Mouse (Mus musculus): Measurements from ENCODE around the gene 2900026A02Rik. TPM values are rescaled to one million over a fixed set of nuclear protein-coding genes. Genes with fewer than 3 reads are reported as not detected.
A peak's percentile ranks its signal among the peaks of the same experiment; 100 is the strongest.

2900026A02Rik gene
- total RNA-seq, 2 experiments from 2014 or later = 39.6 to 45.1 TPM

- no peak overlapping the region; the same call in 1 of the 2 replicates for H3K27ac ChIP-seq
- TF ChIP-seq CTCF (IDR thresholded peaks at IDR 0.05) = no peak
- intact Hi-C loops (cut with DNase I) = no loop called here
- DNase-seq (ENCODE audit: extremely low spot score in 1 of 2, low spot score in 2 of 2) = no peak
- peak overlapping the region; percentile 47 for H3K4me3 ChIP-seq
These were observed 29.1 kb downstream of the 2900026A02Rik start for GRCm38 (mm10) chr5:113191901-113192300.

- no peak for TF ChIP-seq CTCF (IDR thresholded peaks at IDR 0.05)
- Histone ChIP-seq H3K4me3 (no peak overlapping the region), H3K27ac (no peak overlapping the region)
- intact Hi-C loops (cut with DNase I) = no loop called here
- DNase-seq (ENCODE audit: extremely low spot score in 1 of 2, low spot score in 2 of 2) = no peak
These were observed 30.5 kb downstream of the 2900026A02Rik start for GRCm38 (mm10) chr5:113190558-113190957.

GRCm38 (mm10) chr5:113181441-113181840 is 39.6 kb downstream of the 2900026A02Rik start:
- DNase-seq (ENCODE audit: extremely low spot score in 1 of 2, low spot score in 2 of 2) = no peak
- intact Hi-C loops (cut with DNase I) = no loop called here

DNA sequence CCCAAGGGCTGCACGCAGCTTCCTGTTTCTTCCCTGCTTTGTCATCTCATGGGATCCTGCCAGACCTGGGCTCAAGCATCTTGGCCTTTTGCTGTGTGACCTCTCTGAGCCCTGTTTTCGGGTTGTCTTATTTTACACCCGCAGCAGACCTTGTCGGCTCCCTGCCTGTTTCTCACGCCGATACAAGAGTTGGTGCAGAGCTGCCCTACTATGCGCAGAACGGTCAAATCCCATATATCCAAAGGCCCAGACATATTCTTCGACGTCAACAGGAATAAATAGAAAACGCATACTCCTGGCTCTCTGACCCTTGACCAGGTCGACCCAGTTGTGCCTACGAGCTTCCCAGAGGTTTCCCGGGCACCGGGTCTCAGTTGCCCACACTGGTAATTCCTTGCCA is 40.3 kb downstream of the 2900026A02Rik start:
- intact Hi-C loops (cut with DNase I) = loop anchor here (1.0 kb wide), 2 partner anchors 41 to 46 kb away; partner anchors contain the start of genes 2900026A02Rik and Tmem211
- H3K4me3 ChIP-seq = no peak overlapping the region
- DNase-seq (ENCODE audit: extremely low spot score in 1 of 2, low spot score in 2 of 2) = no peak
- no peak for TF ChIP-seq CTCF (IDR thresholded peaks at IDR 0.05)
- H3K27ac ChIP-seq = peak overlapping the region; percentile 67

More at GRCm38 (mm10) chr5:113181441-113181840, 39.6 kb downstream of the 2900026A02Rik start:
- peak; percentile 20; the same call in 1 of the 2 replicates for TF ChIP-seq CTCF (IDR thresholded peaks at IDR 0.05)
- no peak overlapping the region for H3K4me3 ChIP-seq
- H3K27ac ChIP-seq = no peak overlapping the region

DNA sequence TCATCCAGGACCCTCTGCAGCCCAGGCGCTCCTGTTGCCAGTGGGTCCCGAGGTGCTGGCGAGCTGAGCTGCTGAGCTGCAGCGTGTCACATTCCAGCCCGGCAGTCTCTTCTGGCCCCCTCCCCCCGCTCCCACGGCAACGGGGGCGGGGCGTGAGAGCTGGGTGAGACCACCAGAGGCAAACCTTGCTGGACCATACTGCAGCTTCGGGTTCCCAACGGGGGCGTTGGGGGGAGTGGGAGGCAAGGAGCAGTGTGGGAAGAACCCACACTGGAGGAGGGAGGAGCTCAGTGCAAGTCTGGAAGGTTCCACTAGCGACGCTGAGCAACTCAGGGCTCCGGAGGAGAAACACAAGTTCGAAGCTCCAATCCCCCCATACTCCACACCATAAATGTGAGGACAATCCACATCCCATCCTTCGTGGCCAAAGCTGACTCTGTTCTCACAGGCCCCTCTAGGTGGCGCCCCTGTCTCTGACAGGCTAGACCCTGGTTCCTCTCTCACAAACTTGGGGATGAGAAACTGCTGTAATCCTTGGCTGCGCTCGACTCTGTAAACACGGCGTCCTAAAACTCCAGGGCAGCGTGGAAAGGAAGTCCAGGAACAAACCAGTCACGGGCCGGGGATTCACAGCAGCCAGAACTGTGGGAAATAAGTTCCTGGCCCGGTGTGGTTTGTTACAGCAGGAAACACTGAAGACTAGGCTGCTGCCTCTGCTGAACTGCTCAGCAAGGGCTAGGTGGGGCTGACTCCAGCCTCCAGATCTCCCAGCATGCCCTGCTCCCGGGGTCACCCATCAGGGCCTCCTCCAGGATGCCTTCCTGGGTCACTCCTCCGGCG is 41.0 kb downstream of the 2900026A02Rik start:
- H3K4me3 ChIP-seq = peak overlapping the region; percentile 34; the same call in 1 of the 2 replicates
- peak; percentile 96 for TF ChIP-seq CTCF (IDR thresholded peaks at IDR 0.05)
- peak; percentile 82 to 86 for DNase-seq (ENCODE audit: extremely low spot score in 1 of 2, low spot score in 2 of 2)
- intact Hi-C loops (cut with DNase I) = loop anchor here (1.0 kb wide), 2 partner anchors 41 to 46 kb away; partner anchors contain the start of genes 2900026A02Rik and Tmem211
- H3K27ac ChIP-seq = peak overlapping the region; percentile 67

- no peak for TF ChIP-seq CTCF (IDR thresholded peaks at IDR 0.05)
- intact Hi-C loops (cut with DNase I) = no loop called here
- no peak overlapping the region for H3K4me3 ChIP-seq
- DNase-seq (ENCODE audit: extremely low spot score in 1 of 2, low spot score in 2 of 2) = no peak
- H3K27ac ChIP-seq = no peak overlapping the region
These were observed 41.6 kb downstream of the 2900026A02Rik start for GRCm38 (mm10) chr5:113179451-113179842.

- Histone ChIP-seq H3K27ac (no peak overlapping the region), H3K4me3 (no peak overlapping the region)
- DNase-seq (ENCODE audit: extremely low spot score in 1 of 2, low spot score in 2 of 2) = no peak
- TF ChIP-seq CTCF (IDR thresholded peaks at IDR 0.05) = no peak; the same call in 1 of the 2 replicates
- intact Hi-C loops (cut with DNase I) = no loop called here
These were observed 45.1 kb downstream of the 2900026A02Rik start for GRCm38 (mm10) chr5:113175976-113176375.

- intact Hi-C loops (cut with DNase I) = no loop called here
- TF ChIP-seq CTCF (IDR thresholded peaks at IDR 0.05) = peak; percentile 56
- no peak for DNase-seq (ENCODE audit: extremely low spot score in 1 of 2, low spot score in 2 of 2)
- Histone ChIP-seq H3K27ac (no peak overlapping the region), H3K4me3 (no peak overlapping the region)
These were observed 45.9 kb downstream of the 2900026A02Rik start for GRCm38 (mm10) chr5:113174916-113175692.

DNA sequence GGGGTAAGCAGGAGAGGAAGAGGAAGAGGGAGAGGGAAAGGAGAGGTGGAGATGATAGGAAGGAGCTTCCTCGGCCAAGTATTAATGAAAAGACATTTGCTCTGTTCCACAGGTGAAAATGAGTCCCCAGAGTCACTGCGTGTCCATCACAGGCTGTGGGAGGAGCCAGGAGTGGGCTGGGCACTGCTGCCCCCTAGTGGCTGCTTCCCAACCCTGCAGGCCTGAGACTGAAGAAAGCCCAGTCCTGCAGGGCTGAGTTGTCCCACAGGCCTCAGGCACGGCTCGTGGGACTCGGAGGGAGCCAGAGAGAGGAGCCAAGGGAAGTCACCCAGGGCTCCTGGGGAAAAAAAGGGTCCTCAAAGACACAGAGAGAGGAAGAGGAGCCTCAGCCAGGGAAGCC is 47.7 kb downstream of the 2900026A02Rik start:
- TF ChIP-seq CTCF (IDR thresholded peaks at IDR 0.05) = peak; percentile 99
- intact Hi-C loops (cut with DNase I) = no loop called here
- Histone ChIP-seq H3K4me3 (no peak overlapping the region), H3K27ac (no peak overlapping the region)
- peak; percentile 70 to 80 for DNase-seq (ENCODE audit: extremely low spot score in 1 of 2, low spot score in 2 of 2)

GRCm38 (mm10) chr5:113171968-113172578 is 49.0 kb downstream of the 2900026A02Rik start:
- no peak for DNase-seq (ENCODE audit: extremely low spot score in 1 of 2, low spot score in 2 of 2)
- intact Hi-C loops (cut with DNase I) = no loop called here
- Histone ChIP-seq H3K27ac (no peak overlapping the region), H3K4me3 (no peak overlapping the region)
- no peak for TF ChIP-seq CTCF (IDR thresholded peaks at IDR 0.05)

DNA sequence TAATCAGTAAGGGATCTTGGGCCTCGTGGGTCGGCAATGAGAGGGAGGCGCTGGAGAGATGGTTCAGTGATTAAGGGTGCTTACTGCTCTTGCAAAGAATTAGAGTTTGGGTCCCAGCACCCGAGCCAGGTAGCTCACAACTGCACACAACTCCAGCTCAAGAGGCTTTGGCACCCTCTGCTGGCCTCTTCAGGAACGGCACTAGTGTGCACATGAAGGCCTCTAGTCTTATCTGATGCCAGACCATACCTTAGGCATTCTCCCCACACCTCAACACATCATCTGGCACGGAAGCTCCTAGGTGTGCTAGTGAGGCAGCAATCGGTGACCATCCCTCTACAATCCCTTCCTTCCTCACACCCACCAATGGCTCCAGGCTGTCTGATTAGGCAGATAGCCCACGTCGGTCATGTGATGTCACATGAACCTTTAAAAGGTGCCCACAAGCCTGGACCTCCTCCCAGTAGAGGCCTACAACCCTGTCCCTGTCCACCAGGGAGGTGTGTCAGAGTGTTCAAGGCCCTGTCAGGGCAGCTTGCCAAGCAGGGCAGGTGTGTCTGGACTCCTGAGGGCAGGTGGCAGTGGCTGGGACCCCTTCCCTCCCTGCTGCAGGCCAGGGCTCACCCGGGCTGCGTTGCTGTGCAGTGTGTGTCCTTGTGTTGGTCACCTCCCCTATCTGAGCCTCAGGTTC is 50.8 kb downstream of the 2900026A02Rik start:
- no peak for DNase-seq (ENCODE audit: extremely low spot score in 1 of 2, low spot score in 2 of 2)
- intact Hi-C loops (cut with DNase I) = no loop called here
- TF ChIP-seq CTCF (IDR thresholded peaks at IDR 0.05) = peak; percentile 49
- no peak overlapping the region for H3K4me3 ChIP-seq
- H3K27ac ChIP-seq = no peak overlapping the region

Data from left cerebral cortex, adult 2 months (tissue).